Mouse (Mus musculus): ENCODE measurements around the gene Gm9999.
"Not testable (repeated sequence)": the region's sequence is repeated elsewhere in the genome, so short reads cannot be mapped to it uniquely, and the experiment has no call there.

Gm9999 gene

DNA sequence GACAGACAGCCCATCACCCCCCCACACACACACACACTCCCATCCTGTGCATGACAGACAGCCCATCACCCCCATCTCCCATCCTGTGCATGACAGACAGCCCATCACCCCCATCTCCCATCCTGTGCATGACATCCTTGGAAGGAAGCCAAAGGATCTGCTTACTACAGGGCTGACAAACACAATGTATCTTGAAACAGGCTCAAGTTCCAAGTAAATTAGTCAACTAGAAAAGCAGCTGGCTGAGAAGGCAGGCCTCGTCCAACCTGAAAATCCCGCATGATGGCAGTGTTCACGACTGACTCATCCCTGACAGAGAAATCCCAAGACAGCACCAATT is 17.2 kb downstream of the Gm9999 start:
- DNase-seq, result no peak

DNA sequence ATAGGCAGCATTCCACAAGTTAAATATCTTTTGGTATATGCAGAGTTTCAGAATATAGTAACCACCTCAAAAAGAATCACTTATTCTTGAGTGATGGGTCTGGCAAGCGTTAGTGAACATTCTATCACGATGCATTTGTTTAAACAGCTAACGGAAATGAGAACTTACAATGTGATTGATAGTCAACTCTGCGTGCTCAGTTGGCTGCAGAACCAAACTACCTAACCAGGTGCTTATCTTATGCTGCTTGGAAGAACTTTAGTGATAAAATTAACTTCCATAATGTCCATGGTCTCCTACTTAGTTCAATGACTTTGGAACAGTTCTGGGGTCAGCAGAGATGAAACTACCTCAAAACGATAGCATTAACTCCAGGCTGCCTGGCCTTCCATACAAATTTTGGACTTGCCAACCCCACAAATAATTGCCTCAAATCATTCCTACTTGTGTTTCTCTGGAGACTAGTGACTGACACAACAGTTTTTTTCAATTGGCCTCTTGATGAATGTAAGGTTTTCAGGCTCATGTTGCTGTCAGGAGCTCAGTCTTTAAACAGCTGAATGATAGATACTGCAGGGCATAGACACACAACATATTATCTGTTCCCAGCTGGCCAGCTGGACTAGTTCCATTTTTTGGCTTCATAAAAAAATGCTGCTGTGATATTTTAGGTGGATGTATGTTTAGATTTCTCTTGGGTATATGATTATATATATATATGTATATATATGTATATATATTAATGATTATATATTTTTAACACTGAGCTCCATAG is 17.9 kb downstream of the Gm9999 start:
- DNase-seq, result no peak

DNA sequence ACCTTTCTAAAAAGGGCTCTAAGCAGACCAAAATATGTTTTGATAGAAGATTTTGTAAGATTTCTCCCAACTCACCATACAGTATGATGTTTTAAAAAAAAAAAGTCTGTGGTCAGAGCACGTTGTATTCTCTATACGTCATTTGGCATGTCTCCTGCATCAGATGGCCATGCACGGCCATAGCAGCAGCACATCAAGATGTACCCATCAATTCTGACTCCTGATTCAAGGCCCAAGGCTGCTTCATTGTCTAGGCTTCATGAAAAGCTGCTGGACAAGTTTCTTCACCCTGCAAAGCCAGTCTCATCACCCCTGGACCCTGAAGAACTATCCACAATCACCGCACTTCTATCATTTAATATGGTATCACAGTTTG is 18.5 kb downstream of the Gm9999 start:
- no peak for DNase-seq

DNA sequence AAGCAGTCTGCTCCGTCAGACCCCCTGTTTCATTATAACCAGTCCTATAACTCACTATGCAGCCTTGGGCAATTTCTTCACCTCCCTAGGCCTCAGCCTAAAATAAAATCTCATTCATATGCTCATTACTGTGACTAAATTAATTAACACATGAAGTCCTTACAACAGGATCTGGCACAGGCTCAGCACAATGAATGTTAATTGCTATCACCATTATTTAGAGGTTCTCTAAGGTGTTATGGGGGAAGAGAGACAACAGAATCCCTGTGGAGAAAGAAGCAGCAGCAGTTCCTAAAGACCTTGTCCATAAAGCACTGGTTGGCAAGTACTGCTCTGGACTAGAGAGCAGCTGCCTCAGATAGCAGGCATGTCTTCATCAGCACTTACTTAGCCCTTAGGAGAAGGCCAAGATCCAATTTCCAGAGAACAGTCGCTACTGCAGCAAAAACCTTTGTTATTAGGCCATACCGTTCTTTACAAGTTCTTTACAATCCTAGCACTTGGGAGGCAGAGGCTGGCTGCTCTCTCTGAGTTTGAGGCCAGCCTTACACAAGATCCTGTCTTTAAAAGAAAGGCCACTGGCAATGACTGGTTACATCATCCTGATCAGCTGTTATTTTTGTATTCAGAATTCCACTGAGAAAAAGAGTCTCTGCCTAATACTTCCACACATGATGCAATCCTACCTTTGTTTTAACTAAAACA is 20.2 kb downstream of the Gm9999 start:
- no peak for DNase-seq

DNA sequence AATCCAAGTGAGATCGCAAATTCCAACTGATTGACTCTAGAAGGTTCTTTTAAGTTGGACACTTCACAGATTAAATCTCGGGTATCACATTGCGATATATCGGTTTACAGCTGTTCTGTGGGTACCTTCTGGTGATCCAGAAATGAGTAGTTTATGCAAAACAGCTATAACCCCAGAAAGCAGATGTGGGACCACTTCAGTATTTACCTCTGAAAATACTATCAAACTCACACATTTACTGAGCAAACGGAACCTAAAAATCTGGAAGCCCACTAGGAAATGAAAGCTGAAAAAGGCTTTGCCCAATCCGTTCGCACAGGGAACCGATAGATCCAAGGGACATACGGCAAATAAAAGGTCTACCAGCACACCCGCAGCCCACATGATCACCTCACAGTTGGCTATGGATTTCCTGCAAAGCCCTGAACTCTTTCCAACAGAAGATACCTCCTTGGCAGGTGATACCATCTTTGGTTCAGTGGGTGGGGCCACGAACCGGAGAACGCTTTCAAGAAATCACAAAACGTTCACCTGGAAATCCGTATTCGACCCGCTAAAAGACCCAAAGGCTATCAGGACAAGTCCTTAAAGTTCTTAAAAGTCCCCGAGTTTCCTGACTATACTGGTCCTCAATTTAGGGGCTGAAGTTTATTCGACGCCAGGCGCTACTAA is 23.9 kb downstream of the Gm9999 start:
- peak in 1 of 2 experiments; percentile 18 for DNase-seq

DNA sequence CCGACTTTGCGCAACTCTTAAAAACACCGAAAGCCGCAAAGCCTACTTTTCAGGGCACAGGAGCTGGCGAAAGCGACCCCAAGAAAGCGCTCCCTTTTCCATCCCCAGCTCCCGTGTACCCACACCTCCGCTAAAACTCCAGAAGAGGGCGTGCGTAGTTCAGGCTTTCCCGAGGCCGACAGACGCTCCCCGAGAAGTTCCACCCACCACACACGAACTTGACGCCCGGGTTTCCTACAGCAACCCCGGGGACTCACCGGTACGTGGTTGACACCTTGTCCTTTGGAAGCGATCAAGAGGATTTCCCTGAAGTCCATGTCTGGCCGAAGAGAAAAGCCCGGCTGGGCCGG is 24.4 kb downstream of the Gm9999 start:
- DNase-seq, result no peak

DNA sequence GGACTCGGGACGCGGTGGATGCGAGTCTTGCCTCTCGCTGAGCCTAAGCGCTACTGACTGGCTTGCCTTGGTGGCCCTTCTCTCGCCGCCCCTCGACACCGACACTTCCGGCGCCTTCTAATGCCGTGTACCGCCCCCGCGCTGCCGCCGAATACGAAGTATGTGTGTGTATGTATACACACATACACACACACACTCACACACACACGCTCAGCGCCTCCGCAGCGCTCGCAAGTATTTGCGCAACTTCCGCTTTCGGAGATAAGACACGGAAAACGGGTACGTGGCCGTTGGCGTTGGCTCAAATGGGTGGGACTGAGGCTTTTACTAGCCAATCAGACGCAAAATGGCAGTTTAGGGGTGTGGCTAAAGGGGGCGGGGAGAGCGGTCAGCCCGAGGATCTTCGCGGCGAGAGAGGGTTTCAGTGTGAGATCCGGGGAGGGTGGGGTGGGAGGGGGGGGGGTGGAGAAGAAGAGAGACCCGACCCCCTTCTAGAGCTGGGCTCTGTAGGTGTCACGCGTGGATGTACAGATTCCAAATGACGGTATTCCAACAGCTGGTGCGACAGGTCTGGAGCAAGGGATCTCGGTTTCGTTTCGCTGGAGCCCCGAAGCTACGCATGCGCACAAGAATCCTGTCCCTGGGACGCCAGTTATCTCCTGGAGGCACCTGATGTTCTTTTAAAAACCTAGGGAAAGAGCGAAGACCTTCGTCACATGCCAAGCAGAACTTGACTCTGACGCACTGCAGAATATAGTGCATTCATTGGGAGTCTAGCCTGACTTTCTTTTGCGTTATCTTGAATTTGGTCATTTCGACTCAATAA is 25.0 kb downstream of the Gm9999 start, which contains the start of gene Spty2d1:
Gene Spty2d1, minus strand, starts transcription at position 244 of the 826 bp plus-strand sequence.
- DNase-seq, result peak; percentile 96 to 98

DNA sequence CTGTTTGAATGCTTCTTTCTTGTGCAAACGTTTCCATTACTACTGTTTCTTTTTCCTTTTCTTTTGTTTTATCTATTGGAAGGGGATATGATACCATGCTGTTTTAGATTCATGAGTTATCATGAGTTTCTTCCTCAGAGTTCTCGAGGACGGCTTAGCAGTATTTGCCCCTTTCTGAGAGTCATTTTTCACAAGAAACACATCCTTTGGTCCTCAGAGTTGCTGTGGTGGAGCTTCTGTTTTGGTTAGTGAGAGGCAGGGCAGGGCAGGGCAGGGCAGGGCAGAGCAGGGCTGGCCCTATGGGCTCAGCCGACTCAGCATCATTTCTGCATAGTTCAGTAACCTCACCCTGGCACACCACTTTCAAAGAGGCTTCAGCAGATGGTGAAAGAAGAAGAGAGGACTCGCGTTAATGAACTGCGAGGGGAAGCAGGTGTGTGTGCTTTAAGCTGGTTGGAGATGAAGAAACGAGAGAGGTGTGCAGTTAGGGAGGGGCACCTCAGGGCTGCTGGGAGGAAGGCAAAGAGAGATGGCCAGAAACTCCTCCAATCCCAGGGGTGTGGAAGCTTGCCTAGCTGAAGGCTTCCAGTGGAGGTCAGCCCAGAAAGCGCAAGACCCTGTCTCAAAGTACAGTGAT is 29.9 kb downstream of the Gm9999 start:
- no peak for DNase-seq

DNA sequence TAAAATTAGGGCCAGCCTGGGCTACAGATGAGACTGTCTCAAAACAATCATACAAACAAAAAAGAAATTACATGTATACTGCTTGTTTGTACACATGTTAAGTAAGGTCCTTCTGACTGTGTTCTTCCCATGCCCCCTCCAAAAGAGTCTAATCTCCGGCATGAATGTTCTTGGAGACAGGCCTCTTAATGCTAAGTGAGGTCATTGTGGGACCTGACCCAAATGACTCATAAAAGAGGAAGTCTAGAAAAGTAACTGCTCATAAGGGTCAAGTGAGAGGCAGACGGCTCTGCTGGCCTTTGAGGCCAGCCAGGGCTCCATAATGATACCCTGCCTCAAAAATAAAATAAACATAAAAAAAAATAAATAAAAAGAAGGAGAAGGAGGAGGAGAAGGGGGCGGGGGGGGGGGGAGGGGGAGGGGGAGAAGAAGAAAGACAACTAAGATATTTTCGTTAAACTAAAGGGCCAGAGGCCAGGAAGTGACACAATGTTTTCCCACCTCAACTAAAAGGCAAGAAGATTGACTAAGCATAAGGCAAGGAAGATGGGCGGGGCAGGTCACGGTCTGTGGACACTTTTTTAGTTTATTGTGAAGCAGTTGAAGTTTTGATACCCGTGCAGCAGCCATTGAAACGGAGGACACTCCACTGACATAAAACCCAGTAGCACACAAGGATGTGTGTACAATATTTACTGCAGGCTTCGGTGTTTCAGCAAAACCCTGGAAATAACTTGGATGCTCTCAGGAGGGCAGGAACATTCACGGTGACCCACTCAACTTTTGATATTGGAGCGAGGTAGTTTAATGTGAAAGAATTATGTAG is 31.4 kb downstream of the Gm9999 start:
- DNase-seq, result no peak

DNA sequence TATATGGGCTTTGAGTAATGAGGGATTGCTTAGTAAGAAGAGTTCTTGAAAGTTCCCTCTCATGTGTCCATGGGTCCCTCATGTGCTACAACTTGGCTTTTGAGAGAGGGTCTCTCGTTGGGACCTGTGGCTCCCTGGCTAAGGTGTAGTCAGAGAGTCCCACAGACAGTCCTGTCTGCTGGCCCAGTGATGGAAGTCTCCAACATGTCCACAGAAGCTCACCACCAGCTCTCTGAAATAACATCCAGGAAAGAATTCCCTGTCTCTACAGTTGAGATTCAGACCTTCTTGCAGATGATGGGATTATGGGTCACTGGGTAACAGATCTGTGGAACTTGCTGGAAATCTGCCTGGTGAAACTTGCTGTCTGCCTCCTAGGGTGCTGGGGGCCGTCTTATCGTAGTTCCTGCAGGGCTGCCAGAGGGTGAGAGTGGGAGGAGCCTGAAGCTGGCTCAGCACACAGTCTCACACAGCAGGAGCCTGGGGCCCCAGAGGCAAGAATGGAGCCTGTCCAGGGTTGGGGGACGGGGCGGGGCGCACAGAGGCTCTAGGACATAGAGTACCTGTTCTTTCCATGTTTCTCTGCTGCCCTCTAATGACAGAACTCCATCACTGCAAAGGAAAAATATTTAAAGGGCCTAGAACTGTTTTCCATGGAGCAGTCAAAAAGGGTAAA is 32.1 kb downstream of the Gm9999 start:
- peak; percentile 57 to 64 for DNase-seq

DNA sequence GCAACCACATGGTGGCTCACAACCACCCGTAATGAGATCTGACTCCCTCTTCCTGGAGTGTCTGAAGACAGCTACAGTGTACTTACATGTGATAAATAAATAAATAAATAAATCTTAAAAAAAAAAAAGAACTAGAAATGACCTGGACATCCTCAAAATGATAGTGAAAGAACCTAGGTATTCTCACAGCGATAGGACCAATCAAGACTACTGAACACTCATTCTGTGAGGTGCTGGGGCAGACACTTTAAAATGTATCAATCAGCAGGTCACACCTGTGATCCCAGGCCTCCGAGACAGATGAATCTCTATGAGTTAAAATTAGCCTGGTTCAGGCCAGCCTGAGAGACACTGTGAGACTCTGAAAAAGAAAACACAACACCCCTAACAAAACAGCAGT is 33.2 kb downstream of the Gm9999 start:
- DNase-seq, result no peak

DNA sequence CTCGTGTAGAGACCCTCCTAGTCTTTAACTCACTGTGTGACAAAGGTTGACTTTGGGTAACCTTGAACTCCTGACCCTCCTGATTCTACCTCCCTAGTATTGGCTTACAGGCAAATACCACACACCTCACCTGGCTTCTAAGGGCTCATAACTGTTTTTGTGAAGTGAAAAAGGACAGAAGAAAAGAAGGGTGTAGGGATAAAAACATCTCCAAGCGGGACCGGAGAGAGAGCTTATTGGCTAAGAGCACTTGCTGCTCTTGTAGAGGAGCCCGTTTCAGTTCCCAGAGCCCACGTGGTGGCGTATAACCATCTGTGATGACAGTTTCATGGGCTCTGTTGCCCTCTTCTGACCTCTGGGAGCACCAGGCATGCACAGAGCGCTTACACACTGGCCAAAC is 33.8 kb downstream of the Gm9999 start:
- no peak for DNase-seq

DNA sequence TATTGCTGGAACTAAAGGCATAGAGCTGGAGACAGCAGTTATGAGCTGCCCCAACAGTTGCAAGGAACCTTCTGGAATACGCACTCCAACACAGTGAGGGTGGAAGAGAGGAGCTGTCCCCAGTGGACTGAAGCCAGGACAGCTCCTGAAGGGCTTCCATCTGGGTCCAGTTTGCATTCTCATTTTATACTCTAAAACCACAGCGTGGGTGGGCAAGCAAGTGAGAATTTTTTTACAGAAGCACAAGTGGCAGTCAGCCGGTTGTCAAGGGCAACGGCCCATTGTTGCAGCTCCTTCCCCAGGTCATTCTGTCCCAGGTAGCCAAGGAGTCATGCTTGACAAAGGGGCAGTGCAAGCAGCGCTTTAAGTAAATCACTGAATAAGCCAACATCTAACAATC is 36.3 kb downstream of the Gm9999 start:
- no peak for DNase-seq

DNA sequence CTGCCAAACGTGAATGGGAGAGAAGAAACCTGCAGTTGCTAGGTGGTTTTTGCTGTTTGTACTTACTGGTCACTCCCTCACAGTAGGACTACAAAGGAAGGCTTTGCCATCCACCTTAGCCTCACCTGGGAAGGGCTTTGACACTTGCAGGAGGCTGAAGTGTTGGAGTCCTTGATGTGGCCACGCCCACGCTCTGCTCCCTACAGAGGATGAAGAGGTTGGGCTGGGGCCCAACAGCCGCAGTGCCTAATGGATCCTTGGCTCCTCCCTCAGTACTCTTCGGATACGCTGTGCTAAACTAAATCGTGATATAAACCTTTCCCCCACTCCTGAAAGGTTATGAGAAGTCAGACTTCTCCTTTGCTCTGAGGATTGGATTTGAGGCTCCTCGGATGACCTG is 37.6 kb downstream of the Gm9999 start:
- DNase-seq, result no peak

DNA sequence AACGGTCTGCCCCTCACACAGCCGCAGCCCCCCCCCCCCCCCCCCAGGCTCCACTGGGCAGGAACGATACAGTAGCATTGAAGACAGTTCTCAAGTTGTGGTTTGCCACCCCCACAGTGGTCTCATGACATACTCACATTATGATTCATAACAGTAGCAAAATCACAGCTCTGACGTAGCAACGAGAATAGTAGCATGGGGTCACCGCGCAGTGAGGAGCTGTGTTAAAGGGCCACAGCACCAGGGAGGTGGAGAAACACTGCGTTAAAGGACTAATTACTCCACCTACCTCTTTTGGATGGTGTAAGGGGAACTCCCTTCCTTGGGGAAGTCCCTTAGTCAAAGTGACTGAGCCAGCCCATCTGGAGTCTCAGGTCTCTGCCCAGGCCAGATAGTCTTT is 39.1 kb downstream of the Gm9999 start:
- no peak for DNase-seq

DNA sequence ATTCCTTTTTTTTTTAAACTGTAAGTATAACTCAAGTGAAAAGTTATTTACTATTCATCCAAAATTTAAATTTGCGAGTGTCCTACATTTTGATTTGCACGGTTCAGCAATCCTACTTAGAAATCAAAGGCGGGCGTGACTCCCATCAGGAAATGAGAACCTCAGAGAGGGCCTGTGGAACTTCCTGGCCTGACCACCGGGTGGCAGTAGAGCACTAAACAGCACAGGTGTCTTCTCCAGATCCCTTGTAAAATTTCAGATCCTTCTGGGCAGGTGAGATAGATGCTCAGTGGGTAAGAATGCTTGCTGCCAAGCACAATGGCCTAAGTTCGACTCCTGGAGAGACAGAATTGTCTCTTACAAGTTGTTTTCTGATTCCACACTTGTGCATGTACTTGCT is 40.1 kb downstream of the Gm9999 start:
- DNase-seq, result peak; percentile 52 to 60

DNA sequence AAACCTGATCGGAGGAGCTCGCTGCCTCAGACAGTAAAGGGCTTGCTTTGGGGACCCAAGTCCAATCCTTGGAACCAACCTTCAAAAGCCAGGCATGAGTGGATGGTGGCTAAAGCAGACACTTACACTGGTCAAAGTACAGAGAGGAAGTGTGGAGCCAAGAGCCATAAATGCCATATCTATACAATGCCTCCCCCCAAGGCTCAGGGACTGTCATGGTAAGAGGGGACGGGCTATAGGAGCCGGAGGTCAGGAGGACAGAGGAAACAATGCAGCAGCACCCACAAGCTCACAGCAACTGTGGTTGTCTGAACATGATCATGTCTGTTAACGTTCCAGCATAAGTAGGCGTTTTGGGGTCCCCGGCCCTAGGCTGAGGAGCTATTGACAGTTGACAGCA is 41.1 kb downstream of the Gm9999 start:
- DNase-seq, result no peak

DNA sequence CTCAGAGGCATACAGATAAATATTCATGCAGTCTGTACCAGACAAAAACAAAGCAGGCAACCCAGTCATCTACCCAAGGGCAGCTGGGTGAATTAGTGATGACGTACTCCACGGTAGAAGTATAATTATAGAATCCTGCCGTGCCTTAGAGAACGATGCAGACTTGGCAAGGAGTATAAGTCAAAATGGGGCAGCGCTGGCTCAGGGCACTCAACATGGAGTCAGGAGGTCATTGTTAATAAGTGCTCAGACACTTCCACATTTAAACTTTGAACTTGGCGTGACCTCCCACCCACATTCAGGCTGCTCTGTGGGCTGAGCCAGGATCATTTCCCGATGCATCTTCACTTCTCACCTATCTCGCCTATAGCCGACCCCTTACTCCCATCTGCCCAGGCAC is 42.0 kb downstream of the Gm9999 start:
- no peak for DNase-seq

DNA sequence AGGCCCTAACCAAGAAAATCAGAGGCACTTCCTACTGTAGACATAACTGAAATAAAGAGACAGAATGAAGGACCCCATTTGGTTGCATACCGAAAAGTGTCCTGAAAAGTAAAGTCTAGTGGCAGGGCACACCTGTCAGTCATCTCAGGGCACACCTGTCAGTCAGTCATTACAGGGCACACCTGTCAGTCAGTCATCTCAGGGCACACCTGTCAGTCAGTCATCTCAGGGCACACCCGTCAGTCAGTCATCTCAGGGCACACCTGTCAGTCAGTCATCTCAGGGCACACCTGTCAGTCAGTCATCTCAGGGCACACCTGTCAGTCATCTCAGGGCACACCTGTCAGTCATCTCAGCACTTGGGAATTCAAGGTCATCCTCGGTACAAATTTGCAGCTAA is 43.5 kb downstream of the Gm9999 start:
- not testable (repeated sequence) for DNase-seq

DNA sequence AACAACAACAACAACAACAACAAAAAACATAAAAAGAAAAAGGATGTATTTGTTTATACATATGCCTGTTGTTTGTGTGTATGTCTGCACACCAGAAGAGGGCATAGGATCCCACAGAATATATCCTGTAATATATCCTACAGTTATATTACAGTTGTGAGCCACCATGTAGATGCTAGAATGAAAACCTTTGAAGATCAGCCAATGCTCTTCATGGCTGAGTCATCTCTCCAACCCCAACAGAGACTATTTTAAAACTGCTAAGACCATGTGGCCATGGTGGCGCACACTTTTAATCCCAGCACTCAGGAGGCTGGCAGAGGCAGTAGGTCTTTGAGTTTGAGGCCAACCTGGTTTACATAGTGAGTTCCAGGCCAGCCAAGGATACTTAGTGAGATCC is 44.1 kb downstream of the Gm9999 start:
- no peak for DNase-seq

DNA sequence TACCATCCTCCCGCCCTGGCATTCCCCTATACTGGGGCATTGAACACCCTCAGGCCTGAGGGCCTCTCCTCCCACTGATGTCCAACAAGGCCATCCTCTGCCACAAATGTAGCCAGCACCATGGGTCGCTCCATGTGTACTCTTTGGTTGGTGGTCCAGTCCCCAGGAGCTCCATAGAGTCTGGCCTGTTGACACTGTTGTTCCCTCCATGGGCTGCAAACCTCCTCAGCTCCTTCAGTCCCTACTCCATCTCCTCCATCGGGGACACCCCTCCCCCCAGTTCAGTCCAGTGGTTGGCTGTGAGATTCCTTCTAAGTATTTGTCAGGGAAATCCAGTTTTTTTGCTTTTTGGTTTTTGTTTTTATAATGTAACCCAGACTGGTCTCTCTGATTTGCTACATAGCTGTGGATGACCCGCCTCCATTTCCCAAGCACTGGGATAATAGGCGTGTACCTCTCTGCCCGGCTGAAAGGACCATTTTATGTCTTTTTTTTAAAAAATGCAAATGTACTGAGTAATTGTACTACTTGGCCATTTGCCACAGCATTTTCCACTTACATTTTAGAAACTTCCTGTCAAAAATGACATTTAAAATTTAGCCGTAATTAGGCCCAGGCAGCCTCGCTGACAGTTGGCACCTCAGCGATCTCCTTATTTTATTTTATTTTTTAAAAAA is 47.3 kb downstream of the Gm9999 start:
- DNase-seq, result no peak
